Mouse (Mus musculus): ENCODE measurements around the gene Cacna2d3.

The Cacna2d3 gene

GRCm38 (mm10) chr14:29385500-29385899 lies 336.2 kb downstream of the Cacna2d3 start:
- Histone ChIP-seq H3K36me3 (ENCODE audit: insufficient read depth, low read length) (no peaks in the 10 kb centered on the region), H3K9me3 (ENCODE audit: low read length) (peaks cover 16% of the 10 kb centered on the region), H3K4me1 (replicated peaks; ENCODE audit: low read depth, low read length) (no peaks in the 10 kb centered on the region), H3K4me3 (replicated peaks; ENCODE audit: low read length) (no peak overlapping the region), H3K27me3 (ENCODE audit: insufficient read depth, low read length) (no peaks in the 10 kb centered on the region)
- TF ChIP-seq POU5F1 (IDR thresholded peaks at IDR 0.05; ENCODE audit: borderline replicate concordance, low read length), result no peak
- no peak for TF ChIP-seq NANOG (IDR thresholded peaks at IDR 0.05; ENCODE audit: borderline replicate concordance, low read length)
- TF ChIP-seq CTCF (conservative IDR thresholded peaks at IDR 0.05; ENCODE audit: low read length), result no peak

- H3K4me3 ChIP-seq (replicated peaks; ENCODE audit: low read length), result no peak overlapping the region
- no peaks in the 10 kb centered on the region for H3K4me1 ChIP-seq (replicated peaks; ENCODE audit: low read depth, low read length)
- no peaks in the 10 kb centered on the region for H3K36me3 ChIP-seq (ENCODE audit: insufficient read depth, low read length)
- TF ChIP-seq NANOG (IDR thresholded peaks at IDR 0.05; ENCODE audit: borderline replicate concordance, low read length) (no peak), POU5F1 (IDR thresholded peaks at IDR 0.05; ENCODE audit: borderline replicate concordance, low read length) (no peak), CTCF (conservative IDR thresholded peaks at IDR 0.05; ENCODE audit: low read length) (no peak)
- H3K27me3 ChIP-seq (ENCODE audit: insufficient read depth, low read length), result no peaks in the 10 kb centered on the region
- H3K9me3 ChIP-seq (ENCODE audit: low read length), result peaks cover 16% of the 10 kb centered on the region
Measured at GRCm38 (mm10) chr14:29382786-29383185, 338.9 kb downstream of the Cacna2d3 start.

GRCm38 (mm10) chr14:29366911-29367310 lies 354.8 kb downstream of the Cacna2d3 start:
- H3K9me3 ChIP-seq (ENCODE audit: low read length), result no peaks in the 10 kb centered on the region
- TF ChIP-seq NANOG (IDR thresholded peaks at IDR 0.05; ENCODE audit: borderline replicate concordance, low read length), result no peak
- no peak for TF ChIP-seq POU5F1 (IDR thresholded peaks at IDR 0.05; ENCODE audit: borderline replicate concordance, low read length)
- TF ChIP-seq CTCF (conservative IDR thresholded peaks at IDR 0.05; ENCODE audit: low read length), result no peak
- no peaks in the 10 kb centered on the region for H3K36me3 ChIP-seq (ENCODE audit: insufficient read depth, low read length)
- H3K4me3 ChIP-seq (replicated peaks; ENCODE audit: low read length), result no peak overlapping the region
- H3K4me1 ChIP-seq (replicated peaks; ENCODE audit: low read depth, low read length), result no peaks in the 10 kb centered on the region
- no peaks in the 10 kb centered on the region for H3K27me3 ChIP-seq (ENCODE audit: insufficient read depth, low read length)

- TF ChIP-seq NANOG (IDR thresholded peaks at IDR 0.05; ENCODE audit: borderline replicate concordance, low read length), result no peak
- TF ChIP-seq CTCF (conservative IDR thresholded peaks at IDR 0.05; ENCODE audit: low read length), result no peak
- Histone ChIP-seq H3K4me3 (replicated peaks; ENCODE audit: low read length) (no peak overlapping the region), H3K4me1 (replicated peaks; ENCODE audit: low read depth, low read length) (no peaks in the 10 kb centered on the region), H3K9me3 (ENCODE audit: low read length) (no peaks in the 10 kb centered on the region), H3K27me3 (ENCODE audit: insufficient read depth, low read length) (no peaks in the 10 kb centered on the region), H3K36me3 (ENCODE audit: insufficient read depth, low read length) (no peaks in the 10 kb centered on the region)
Measured at GRCm38 (mm10) chr14:29362448-29362847, 359.2 kb downstream of the Cacna2d3 start.

- no peaks in the 10 kb centered on the region for H3K9me3 ChIP-seq (ENCODE audit: low read length)
- no peaks in the 10 kb centered on the region for H3K27me3 ChIP-seq (ENCODE audit: insufficient read depth, low read length)
- no peaks in the 10 kb centered on the region for H3K4me1 ChIP-seq (replicated peaks; ENCODE audit: low read depth, low read length)
- H3K36me3 ChIP-seq (ENCODE audit: insufficient read depth, low read length), result no peaks in the 10 kb centered on the region
- no peak overlapping the region for H3K4me3 ChIP-seq (replicated peaks; ENCODE audit: low read length)
- TF ChIP-seq POU5F1 (IDR thresholded peaks at IDR 0.05; ENCODE audit: borderline replicate concordance, low read length), result no peak
- TF ChIP-seq NANOG (IDR thresholded peaks at IDR 0.05; ENCODE audit: borderline replicate concordance, low read length), result no peak
- no peak for TF ChIP-seq CTCF (conservative IDR thresholded peaks at IDR 0.05; ENCODE audit: low read length)
Measured at GRCm38 (mm10) chr14:29350627-29351026, 371.0 kb downstream of the Cacna2d3 start.

- H3K4me3 ChIP-seq (replicated peaks; ENCODE audit: low read length), result no peak overlapping the region
- TF ChIP-seq CTCF (conservative IDR thresholded peaks at IDR 0.05; ENCODE audit: low read length) (no peak), NANOG (IDR thresholded peaks at IDR 0.05; ENCODE audit: borderline replicate concordance, low read length) (no peak), POU5F1 (IDR thresholded peaks at IDR 0.05; ENCODE audit: borderline replicate concordance, low read length) (no peak)
- no peaks in the 10 kb centered on the region for H3K9me3 ChIP-seq (ENCODE audit: low read length)
- H3K4me1 ChIP-seq (replicated peaks; ENCODE audit: low read depth, low read length), result no peaks in the 10 kb centered on the region
- no peaks in the 10 kb centered on the region for H3K27me3 ChIP-seq (ENCODE audit: insufficient read depth, low read length)
- no peaks in the 10 kb centered on the region for H3K36me3 ChIP-seq (ENCODE audit: insufficient read depth, low read length)
Measured at GRCm38 (mm10) chr14:29341581-29341980, 380.1 kb downstream of the Cacna2d3 start.

GRCm38 (mm10) chr14:29340728-29341127 lies 380.9 kb downstream of the Cacna2d3 start:
- Histone ChIP-seq H3K9me3 (ENCODE audit: low read length) (no peaks in the 10 kb centered on the region), H3K36me3 (ENCODE audit: insufficient read depth, low read length) (no peaks in the 10 kb centered on the region), H3K4me3 (replicated peaks; ENCODE audit: low read length) (no peak overlapping the region), H3K4me1 (replicated peaks; ENCODE audit: low read depth, low read length) (no peaks in the 10 kb centered on the region), H3K27me3 (ENCODE audit: insufficient read depth, low read length) (no peaks in the 10 kb centered on the region)
- TF ChIP-seq CTCF (conservative IDR thresholded peaks at IDR 0.05; ENCODE audit: low read length) (no peak), NANOG (IDR thresholded peaks at IDR 0.05; ENCODE audit: borderline replicate concordance, low read length) (no peak), POU5F1 (IDR thresholded peaks at IDR 0.05; ENCODE audit: borderline replicate concordance, low read length) (no peak)

GRCm38 (mm10) chr14:29334897-29335296 lies 386.8 kb downstream of the Cacna2d3 start:
- H3K9me3 ChIP-seq (ENCODE audit: low read length), result no peaks in the 10 kb centered on the region
- no peaks in the 10 kb centered on the region for H3K27me3 ChIP-seq (ENCODE audit: insufficient read depth, low read length)
- no peaks in the 10 kb centered on the region for H3K36me3 ChIP-seq (ENCODE audit: insufficient read depth, low read length)
- no peaks in the 10 kb centered on the region for H3K4me1 ChIP-seq (replicated peaks; ENCODE audit: low read depth, low read length)
- H3K4me3 ChIP-seq (replicated peaks; ENCODE audit: low read length), result no peak overlapping the region
- TF ChIP-seq NANOG (IDR thresholded peaks at IDR 0.05; ENCODE audit: borderline replicate concordance, low read length) (no peak), POU5F1 (IDR thresholded peaks at IDR 0.05; ENCODE audit: borderline replicate concordance, low read length) (no peak), CTCF (conservative IDR thresholded peaks at IDR 0.05; ENCODE audit: low read length) (no peak)

- H3K27me3 ChIP-seq (ENCODE audit: insufficient read depth, low read length), result no peaks in the 10 kb centered on the region
- TF ChIP-seq POU5F1 (IDR thresholded peaks at IDR 0.05; ENCODE audit: borderline replicate concordance, low read length) (no peak), CTCF (conservative IDR thresholded peaks at IDR 0.05; ENCODE audit: low read length) (no peak), NANOG (IDR thresholded peaks at IDR 0.05; ENCODE audit: borderline replicate concordance, low read length) (no peak)
Measured at GRCm38 (mm10) chr14:29334216-29334615, 387.4 kb downstream of the Cacna2d3 start.

More at GRCm38 (mm10) chr14:29334216-29334615, 387.4 kb downstream of the Cacna2d3 start:
- Histone ChIP-seq H3K9me3 (ENCODE audit: low read length) (no peaks in the 10 kb centered on the region), H3K4me1 (replicated peaks; ENCODE audit: low read depth, low read length) (no peaks in the 10 kb centered on the region), H3K36me3 (ENCODE audit: insufficient read depth, low read length) (no peaks in the 10 kb centered on the region), H3K4me3 (replicated peaks; ENCODE audit: low read length) (no peak overlapping the region)

Data from E14TG2a.4 (cell line).